Mouse (Mus musculus): ENCODE data around the gene Ank. TPM values are rescaled to one million over a fixed set of nuclear protein-coding genes. Genes with fewer than 3 reads are reported as not detected.

The Ank gene
- polyA plus RNA-seq, 1 experiment from 2014 or later = 11.0 TPM

DNA sequence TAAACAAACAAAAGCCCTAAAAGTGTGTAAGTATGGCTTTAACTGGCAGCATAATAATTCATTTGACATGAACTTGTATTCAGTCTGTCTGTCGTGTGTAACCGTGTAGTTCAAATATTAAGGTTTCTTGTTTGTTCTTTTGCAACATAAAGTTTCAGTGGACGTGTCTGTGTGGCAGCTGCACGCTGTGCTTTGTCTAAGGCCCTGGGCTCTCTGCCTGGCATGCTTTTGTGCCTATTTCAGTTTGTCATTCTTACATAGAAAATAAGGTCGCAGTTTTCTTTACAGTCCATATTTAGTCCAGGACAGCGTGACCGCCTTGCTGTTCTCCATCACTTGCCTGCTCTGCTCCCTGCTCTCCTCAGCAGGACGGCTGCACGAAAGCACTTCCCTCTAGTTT lies 5.8 kb downstream of the Ank start:
- no peak for ATAC-seq (replicated peaks; ENCODE audit: low FRiP score, low read depth)
- Histone ChIP-seq H3K9me3 (replicated peaks; ENCODE audit: low read length) (no peaks in the 10 kb centered on the region), H3K27me3 (ENCODE audit: insufficient read depth, low read length) (no peaks in the 10 kb centered on the region), H3K9ac (ENCODE audit: low read depth, low read length) (no peak overlapping the region), H3K4me3 (replicated peaks; ENCODE audit: low read depth, low read length) (no peak overlapping the region), H3K4me1 (replicated peaks; ENCODE audit: insufficient read depth, low read length) (no peaks in the 10 kb centered on the region), H3K27ac (no peak overlapping the region), H3K36me3 (ENCODE audit: insufficient read depth, low read length) (no peaks in the 10 kb centered on the region), H3K4me2 (ENCODE audit: low read length) (no peak overlapping the region)
- 83% methylated on average over 9 of the region's 9 CpGs for WGBS
- no peak for DNase-seq (ENCODE audit: low spot score)
- TF ChIP-seq CTCF (IDR thresholded peaks at IDR 0.05; ENCODE audit: low read depth) = no peak

DNA sequence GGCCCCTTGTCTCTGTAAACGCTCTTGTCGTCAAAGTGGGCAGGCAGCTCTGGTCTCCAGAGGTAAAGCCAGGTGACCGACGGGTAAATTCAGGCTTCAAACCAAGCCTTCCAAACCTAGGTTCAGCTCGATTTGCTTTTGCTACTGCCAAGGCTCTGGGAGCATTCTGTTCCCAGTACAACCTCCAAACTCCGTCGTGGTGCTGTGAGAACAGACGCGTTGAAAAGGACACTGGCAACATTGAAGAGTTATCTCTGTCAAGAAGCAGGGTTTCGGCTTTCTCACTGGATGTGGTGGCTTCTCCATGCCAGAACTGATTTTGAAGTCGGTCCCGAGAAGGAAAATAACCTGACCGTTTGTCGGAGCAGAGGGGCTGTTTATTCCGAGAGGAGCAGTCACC lies 9.5 kb downstream of the Ank start:
- Histone ChIP-seq H3K4me1 (replicated peaks; ENCODE audit: insufficient read depth, low read length) (no peaks in the 10 kb centered on the region), H3K9ac (ENCODE audit: low read depth, low read length) (no peak overlapping the region), H3K36me3 (ENCODE audit: insufficient read depth, low read length) (no peaks in the 10 kb centered on the region), H3K9me3 (replicated peaks; ENCODE audit: low read length) (no peaks in the 10 kb centered on the region), H3K27ac (no peak overlapping the region), H3K27me3 (ENCODE audit: insufficient read depth, low read length) (no peaks in the 10 kb centered on the region), H3K4me3 (replicated peaks; ENCODE audit: low read depth, low read length) (no peak overlapping the region), H3K4me2 (ENCODE audit: low read length) (no peak overlapping the region)
- DNase-seq (ENCODE audit: low spot score) (no peak), ATAC-seq (replicated peaks; ENCODE audit: low FRiP score, low read depth) (no peak)
- no peak for TF ChIP-seq CTCF (IDR thresholded peaks at IDR 0.05; ENCODE audit: low read depth)
- WGBS = 83% methylated on average over 15 of the region's 15 CpGs

DNA sequence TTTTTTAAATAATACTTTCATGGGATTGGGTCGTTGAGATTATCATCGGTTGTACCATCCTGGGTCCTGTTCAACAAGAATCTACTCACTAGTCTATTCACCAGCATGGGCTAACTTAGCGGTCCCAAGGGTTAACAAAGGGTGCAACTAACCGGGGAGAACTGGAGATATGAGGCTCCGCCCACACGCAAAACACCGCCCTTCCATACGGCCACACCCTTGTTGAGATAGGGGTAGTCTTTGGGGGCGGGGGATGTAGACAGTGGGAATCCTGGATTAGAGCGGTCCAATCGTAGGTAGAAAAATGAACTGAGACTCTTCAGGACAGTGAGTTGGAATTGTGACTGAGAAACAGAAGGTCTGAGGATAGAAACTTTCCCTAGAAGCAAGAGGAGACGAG lies 10.2 kb downstream of the Ank start:
- no peak for TF ChIP-seq CTCF (IDR thresholded peaks at IDR 0.05; ENCODE audit: low read depth)
- DNase-seq (ENCODE audit: low spot score) = no peak
- Histone ChIP-seq H3K4me3 (replicated peaks; ENCODE audit: low read depth, low read length) (no peak overlapping the region), H3K36me3 (ENCODE audit: insufficient read depth, low read length) (no peaks in the 10 kb centered on the region), H3K27ac (no peak overlapping the region), H3K9ac (ENCODE audit: low read depth, low read length) (no peak overlapping the region), H3K9me3 (replicated peaks; ENCODE audit: low read length) (no peaks in the 10 kb centered on the region), H3K4me1 (replicated peaks; ENCODE audit: insufficient read depth, low read length) (no peaks in the 10 kb centered on the region), H3K27me3 (ENCODE audit: insufficient read depth, low read length) (no peaks in the 10 kb centered on the region), H3K4me2 (ENCODE audit: low read length) (no peak overlapping the region)
- ATAC-seq (replicated peaks; ENCODE audit: low FRiP score, low read depth) = no peak
- 86% methylated on average over 12 of the region's 12 CpGs for WGBS

DNA sequence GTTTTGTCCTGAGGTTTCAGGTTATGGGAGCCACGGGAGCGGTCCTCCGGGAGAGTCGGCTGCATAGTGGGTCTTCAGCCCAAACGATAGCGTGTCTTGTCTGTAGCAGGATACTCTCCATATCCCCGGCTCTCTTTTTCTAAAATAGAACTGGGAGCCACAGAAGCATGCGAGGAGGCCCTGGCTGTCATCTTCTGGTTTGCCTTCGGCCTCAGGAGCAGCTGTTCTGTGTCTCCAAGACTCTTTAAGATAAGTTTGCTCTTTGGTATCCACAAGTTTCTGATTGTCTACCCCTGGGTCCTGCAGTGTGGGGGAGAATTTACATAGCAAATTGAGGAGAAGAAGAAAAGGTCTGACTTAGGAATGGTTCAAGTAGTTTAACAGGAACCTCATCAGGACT lies 10.7 kb downstream of the Ank start:
- no peak overlapping the region for H3K9ac ChIP-seq (ENCODE audit: low read depth, low read length)
- H3K27ac ChIP-seq = no peak overlapping the region
- 86% methylated on average over 9 of the region's 9 CpGs for WGBS
- no peak for TF ChIP-seq CTCF (IDR thresholded peaks at IDR 0.05; ENCODE audit: low read depth)
- H3K9me3 ChIP-seq (replicated peaks; ENCODE audit: low read length) = no peaks in the 10 kb centered on the region
- no peaks in the 10 kb centered on the region for H3K4me1 ChIP-seq (replicated peaks; ENCODE audit: insufficient read depth, low read length)
- H3K36me3 ChIP-seq (ENCODE audit: insufficient read depth, low read length) = no peaks in the 10 kb centered on the region
- no peak overlapping the region for H3K4me2 ChIP-seq (ENCODE audit: low read length)
- no peaks in the 10 kb centered on the region for H3K27me3 ChIP-seq (ENCODE audit: insufficient read depth, low read length)
- no peak overlapping the region for H3K4me3 ChIP-seq (replicated peaks; ENCODE audit: low read depth, low read length)
- ATAC-seq (replicated peaks; ENCODE audit: low FRiP score, low read depth) = no peak
- no peak for DNase-seq (ENCODE audit: low spot score)

DNA sequence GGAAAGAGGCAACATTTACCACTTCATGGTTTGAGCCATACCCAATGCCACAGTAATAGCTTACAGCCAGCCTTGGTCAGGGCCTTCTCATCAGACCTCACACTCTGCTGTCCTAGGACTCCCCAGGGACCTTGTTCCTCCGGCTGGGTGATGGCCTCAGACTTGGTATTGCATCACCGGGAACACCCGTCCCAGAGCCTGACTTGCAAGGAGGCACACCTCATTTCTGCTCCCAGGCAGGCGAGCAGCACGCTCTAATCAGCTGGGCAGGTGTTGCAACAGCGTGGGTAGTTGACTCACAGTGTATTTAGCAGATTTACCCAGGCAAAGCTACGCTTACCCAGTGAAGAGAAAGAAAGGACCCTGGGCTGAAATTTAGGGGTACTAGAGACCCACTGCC lies 11.2 kb downstream of the Ank start:
- no peak for TF ChIP-seq CTCF (IDR thresholded peaks at IDR 0.05; ENCODE audit: low read depth)
- Histone ChIP-seq H3K4me2 (ENCODE audit: low read length) (no peak overlapping the region), H3K9me3 (replicated peaks; ENCODE audit: low read length) (no peaks in the 10 kb centered on the region), H3K4me3 (replicated peaks; ENCODE audit: low read depth, low read length) (no peak overlapping the region), H3K27me3 (ENCODE audit: insufficient read depth, low read length) (no peaks in the 10 kb centered on the region), H3K36me3 (ENCODE audit: insufficient read depth, low read length) (no peaks in the 10 kb centered on the region), H3K4me1 (replicated peaks; ENCODE audit: insufficient read depth, low read length) (no peaks in the 10 kb centered on the region), H3K27ac (no peak overlapping the region), H3K9ac (ENCODE audit: low read depth, low read length) (no peak overlapping the region)
- no peak for ATAC-seq (replicated peaks; ENCODE audit: low FRiP score, low read depth)
- no peak for DNase-seq (ENCODE audit: low spot score)
- WGBS = 82% methylated on average over 7 of the region's 7 CpGs

DNA sequence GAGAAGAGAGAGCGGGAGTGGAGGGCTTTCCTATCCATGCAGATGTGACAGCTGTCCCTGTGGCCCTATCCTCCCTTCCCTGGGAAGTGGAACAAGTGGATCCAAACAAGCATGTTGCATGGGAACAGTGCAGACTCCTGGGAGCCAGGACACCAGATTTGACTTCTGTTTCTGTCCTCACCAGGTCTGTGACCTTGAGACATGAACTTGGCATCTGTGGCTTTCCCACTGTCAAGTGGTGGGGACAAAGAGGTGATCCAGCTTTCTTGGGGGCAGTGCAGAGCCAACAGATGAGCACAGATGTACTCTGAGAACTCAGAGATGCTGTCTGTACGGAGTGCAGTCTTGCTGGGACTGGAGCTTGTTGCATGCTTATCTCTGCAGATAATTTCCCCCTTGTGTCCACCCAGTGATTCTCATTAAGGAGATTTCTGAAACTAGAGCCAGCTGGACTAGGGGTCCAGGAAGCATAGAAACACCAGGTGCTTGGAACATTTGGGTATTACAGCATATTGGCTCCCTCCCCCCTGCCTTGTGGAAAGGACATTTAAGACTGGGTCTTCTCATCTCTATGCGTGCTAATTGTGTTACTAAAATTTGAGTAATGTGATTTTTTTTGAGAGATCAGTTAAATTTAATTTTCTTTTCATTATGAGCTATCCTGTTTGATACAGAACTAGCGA lies 14.0 kb downstream of the Ank start:
- no peak overlapping the region for H3K9ac ChIP-seq (ENCODE audit: low read depth, low read length)
- H3K4me1 ChIP-seq (replicated peaks; ENCODE audit: insufficient read depth, low read length) = 0 out of 2 replicates have a peak, but pooled peaks cover under 1% of the 10 kb centered on the region
- ATAC-seq (replicated peaks; ENCODE audit: low FRiP score, low read depth) (no peak), DNase-seq (ENCODE audit: low spot score) (no peak)
- no peak for TF ChIP-seq CTCF (IDR thresholded peaks at IDR 0.05; ENCODE audit: low read depth)
- H3K27ac ChIP-seq = no peak overlapping the region
- H3K4me3 ChIP-seq (replicated peaks; ENCODE audit: low read depth, low read length) = no peak overlapping the region
- H3K27me3 ChIP-seq (ENCODE audit: insufficient read depth, low read length) = no peaks in the 10 kb centered on the region
- H3K36me3 ChIP-seq (ENCODE audit: insufficient read depth, low read length) = no peaks in the 10 kb centered on the region
- WGBS = 81% methylated on average over 4 of the region's 4 CpGs
- no peak overlapping the region for H3K4me2 ChIP-seq (ENCODE audit: low read length)
- no peaks in the 10 kb centered on the region for H3K9me3 ChIP-seq (replicated peaks; ENCODE audit: low read length)

DNA sequence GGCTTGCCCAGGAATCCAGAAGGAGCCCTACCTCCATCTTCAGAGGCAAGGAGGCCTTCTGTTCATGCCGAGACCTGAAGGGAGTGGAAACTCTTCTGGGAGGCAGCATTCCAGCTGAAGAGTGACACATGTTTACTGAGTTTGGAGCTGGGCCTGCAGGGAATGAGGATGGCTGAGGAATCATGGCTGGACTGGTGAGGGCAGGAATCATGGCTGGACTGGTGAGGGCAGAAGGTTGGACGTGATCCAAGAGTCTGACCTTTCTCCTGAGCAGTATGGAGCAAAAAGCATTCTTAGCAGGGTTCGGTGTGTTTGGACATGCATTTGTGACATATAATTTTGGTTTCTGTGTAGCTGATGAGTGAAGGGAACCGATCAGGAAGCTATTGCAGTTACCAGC lies 15.5 kb downstream of the Ank start:
- H3K9me3 ChIP-seq (replicated peaks; ENCODE audit: low read length) = no peaks in the 10 kb centered on the region
- H3K27ac ChIP-seq = no peak overlapping the region
- H3K9ac ChIP-seq (ENCODE audit: low read depth, low read length) = no peak overlapping the region
- DNase-seq (ENCODE audit: low spot score) (no peak), ATAC-seq (replicated peaks; ENCODE audit: low FRiP score, low read depth) (no peak)
- H3K4me3 ChIP-seq (replicated peaks; ENCODE audit: low read depth, low read length) = no peak overlapping the region
- WGBS = 73% methylated on average over 4 of the region's 4 CpGs
- H3K36me3 ChIP-seq (ENCODE audit: insufficient read depth, low read length) = no peaks in the 10 kb centered on the region
- H3K27me3 ChIP-seq (ENCODE audit: insufficient read depth, low read length) = no peaks in the 10 kb centered on the region
- peaks cover 5% of the 10 kb centered on the region; the same call in 1 of the 2 replicates for H3K4me1 ChIP-seq (replicated peaks; ENCODE audit: insufficient read depth, low read length)
- TF ChIP-seq CTCF (IDR thresholded peaks at IDR 0.05; ENCODE audit: low read depth) = no peak
- no peak overlapping the region for H3K4me2 ChIP-seq (ENCODE audit: low read length)

Measured in kidney, postnatal 0 days (tissue).